Mouse (Mus musculus) lung, adult 2 months (tissue): Measurements from ENCODE around the gene Naa30. TPM values are rescaled to one million over a fixed set of nuclear protein-coding genes. Genes with fewer than 3 reads are reported as not detected.

Source experiments
- DNase-seq: peaks from one replicate; pipeline ENCODE4 v3.0.0; 2022
- H3K4me1 ChIP-seq: fragments of 200-500 bp; 2 replicates; pipeline ENCODE4 v1.6.1; 2011; ENCODE audit warnings: low read length; ENCODE audit not compliant: control insufficient read depth, insufficient read depth
- H3K4me3 ChIP-seq: fragments of 200-500 bp; replicated peaks from 2 replicates; pipeline ENCODE3; 2011; ENCODE audit warnings: low read depth, mild to moderate bottlenecking, control low read depth, low read length; ENCODE audit errors: extremely low read depth
- CTCF ChIP-seq: fragments of 200-500 bp; IDR thresholded peaks from 2 replicates; pipeline ENCODE4 v1.5.1; 2011; ENCODE audit warnings: mild to moderate bottlenecking, low read length, control low read depth; ENCODE audit not compliant: insufficient read depth
- POLR2A ChIP-seq: fragments of 200-500 bp; IDR thresholded peaks from 2 replicates; pipeline ENCODE4 v1.6.1; 2011; ENCODE audit warnings: low read depth, mild to moderate bottlenecking, control low read depth, low read length, borderline replicate concordance; ENCODE audit errors: extremely low read depth
- WGBS: fragments of 180-500 bp; shearing (Covaris S2); methylation state at CpG from one replicate; pipeline ENCODE4 v1.1.7; 2018; 5-methylcytosine and 5-hydroxymethylcytosine counted together
- polyA plus RNA-seq: library from polyadenylated mRNA; depleted of rRNA; stranded (reverse); fragments of >200 nt; gene quantifications from 2 replicates; pipeline ENCODE4 v1.2.3, GENCODE M21; 2012; rRNA removed

Gene Naa30
- 5.0 and 7.5 TPM in 2 replicates for polyA plus RNA-seq

DNA sequence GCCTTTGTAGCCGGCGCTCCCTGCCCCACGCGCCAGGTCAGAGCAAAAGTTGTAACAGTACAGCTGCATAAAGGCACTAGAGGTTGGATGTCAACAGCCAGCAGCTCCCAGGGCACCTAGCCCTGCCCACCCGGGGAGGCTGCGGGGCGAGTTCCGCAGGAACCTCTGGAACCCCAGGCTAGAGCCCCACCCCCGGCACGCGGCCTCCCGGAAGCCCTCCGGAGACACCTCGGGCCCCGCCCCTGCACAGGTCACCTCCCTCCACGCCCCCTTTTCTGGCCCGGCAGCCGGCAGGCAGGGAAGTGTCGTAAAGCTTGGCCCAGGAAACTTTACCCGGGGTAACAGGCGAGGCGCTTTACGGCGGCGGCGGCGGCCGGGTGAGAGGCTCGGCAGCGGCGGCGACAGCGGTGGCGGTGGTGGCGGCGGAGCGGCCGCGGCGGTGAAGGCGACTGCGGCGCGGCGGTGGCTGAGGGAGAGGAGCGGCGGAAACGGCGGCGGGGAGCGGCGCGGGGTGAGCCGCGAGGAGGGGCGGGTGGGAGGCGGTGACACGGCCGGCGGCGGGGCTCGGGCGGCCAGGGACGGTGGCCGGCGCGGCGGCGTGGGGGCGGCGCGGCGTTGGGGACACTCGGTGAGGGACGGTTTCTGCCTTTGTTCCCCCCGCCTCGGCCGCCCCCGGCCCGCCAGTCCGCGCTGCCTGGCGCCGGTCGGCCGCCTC is at the start of gene Naa30:
Gene Naa30, plus strand, starts transcription at position 360 of the 715 bp plus-strand sequence.
- 1% methylated on average over 83 of the region's 86 CpGs for WGBS
- Histone ChIP-seq H3K4me1 (peaks cover 13% of the 10 kb centered on the region), H3K4me3 (peak within 1 kb of the TSS; percentile 90)
- peak; percentile 96 for DNase-seq
- TF ChIP-seq CTCF (no peak), POLR2A (peak; percentile 53; the same call in 1 of the 2 replicates)

DNA sequence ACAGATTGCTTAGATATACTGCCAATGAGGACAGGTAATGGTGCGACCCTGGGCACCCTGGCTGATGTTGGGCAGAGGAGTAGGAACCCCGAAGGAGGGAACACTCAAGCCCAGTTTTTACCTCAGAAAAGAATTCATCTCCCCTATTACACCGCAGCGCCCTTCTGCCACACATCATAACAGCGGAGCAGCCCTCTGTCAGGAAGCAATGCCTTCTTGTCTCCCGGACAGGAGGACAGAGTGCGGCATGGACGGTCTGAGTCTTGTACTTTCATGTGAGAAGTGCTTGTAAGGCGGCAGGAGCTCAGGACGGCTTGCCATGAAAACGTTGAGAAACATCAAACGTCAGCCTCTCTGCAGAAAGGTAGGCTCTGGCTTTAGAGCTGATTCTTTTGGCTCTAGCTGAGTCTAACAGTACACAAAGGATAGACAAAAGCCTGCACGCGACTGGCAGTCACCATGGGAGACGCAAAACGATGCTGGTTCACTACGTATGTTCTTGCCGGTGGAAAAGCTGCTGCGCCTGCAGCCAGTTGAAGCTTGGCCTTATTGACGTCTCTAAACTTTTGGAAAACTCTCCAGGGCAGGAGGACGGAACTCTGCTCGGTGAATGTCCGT is 44.8 kb upstream of the Naa30 start:
- H3K4me1 ChIP-seq, result no peaks in the 10 kb centered on the region
- H3K4me3 ChIP-seq, result no peak overlapping the region
- no peak for DNase-seq
- TF ChIP-seq CTCF (no peak), POLR2A (no peak)
- whole genome bisulfite sequencing, result 80% methylated on average over 23 of the region's 23 CpGs

GRCm38 (mm10) chr14:49128544-49129263 is 43.3 kb upstream of the Naa30 start:
- DNase-seq, result no peak
- Histone ChIP-seq H3K4me1 (no peaks in the 10 kb centered on the region), H3K4me3 (no peak overlapping the region)
- WGBS, result 35% methylated on average over 10 of the region's 10 CpGs
- TF ChIP-seq CTCF, result no peak
- TF ChIP-seq POLR2A, result no peak

DNA sequence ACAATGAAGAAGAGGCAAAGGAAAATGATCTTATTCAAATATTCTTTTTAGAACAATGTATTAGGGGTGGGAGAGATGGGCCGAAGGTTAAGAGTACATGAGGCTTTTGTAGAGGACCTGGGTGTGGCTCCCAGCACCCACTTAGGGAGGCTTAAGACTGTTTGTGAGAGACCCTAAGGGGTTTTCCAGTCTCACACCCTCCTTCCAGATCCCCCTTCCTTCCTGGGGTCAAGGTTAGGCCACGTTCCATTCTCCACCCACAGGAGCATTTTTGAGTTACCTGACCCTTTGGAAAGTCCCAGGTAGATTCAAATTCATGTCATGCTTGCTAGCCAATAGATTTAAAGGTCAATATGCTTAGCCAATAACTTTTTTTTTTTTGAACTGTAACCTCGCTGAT is 39.6 kb upstream of the Naa30 start:
- TF ChIP-seq CTCF (no peak), POLR2A (no peak)
- no peaks in the 10 kb centered on the region for H3K4me1 ChIP-seq
- H3K4me3 ChIP-seq, result no peak overlapping the region
- DNase-seq, result no peak
- 71% methylated on average over 3 of the region's 3 CpGs for WGBS

- no peaks in the 10 kb centered on the region for H3K4me1 ChIP-seq
- 50% methylated on average over 1 of the region's 1 CpGs for WGBS
- no peak for DNase-seq
- no peak overlapping the region for H3K4me3 ChIP-seq
- no peak for TF ChIP-seq POLR2A
- TF ChIP-seq CTCF, result no peak
Measured at GRCm38 (mm10) chr14:49138171-49138570, 33.9 kb upstream of the Naa30 start.

GRCm38 (mm10) chr14:49140756-49141155 is 31.3 kb upstream of the Naa30 start:
- 87% methylated on average over 7 of the region's 7 CpGs for WGBS
- Histone ChIP-seq H3K4me1 (no peaks in the 10 kb centered on the region), H3K4me3 (no peak overlapping the region)
- DNase-seq, result no peak
- no peak for TF ChIP-seq POLR2A
- no peak for TF ChIP-seq CTCF

DNA sequence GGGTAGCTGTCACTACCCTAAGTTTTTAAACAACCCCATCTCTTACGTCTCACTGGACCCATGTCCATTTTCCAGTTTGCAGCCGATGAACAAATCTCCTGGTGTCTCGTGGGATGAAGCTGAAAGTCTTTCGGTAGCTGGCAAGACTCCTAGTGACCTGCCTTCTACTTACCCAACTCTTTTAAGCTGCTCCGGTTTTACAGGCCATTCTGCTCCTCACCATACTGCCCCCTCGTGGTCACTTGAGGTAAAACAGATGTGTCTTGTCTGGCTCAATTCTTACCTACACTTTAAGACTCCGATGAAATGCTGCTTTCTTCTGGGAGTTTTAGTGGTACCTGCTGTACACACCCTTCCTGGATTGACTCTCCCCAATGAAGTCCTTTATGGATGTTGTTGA is 18.2 kb upstream of the Naa30 start:
- WGBS, result 24% methylated on average over 7 of the region's 7 CpGs
- TF ChIP-seq POLR2A, result no peak
- peak; percentile 49; the same call in 1 of the 2 replicates for TF ChIP-seq CTCF

GRCm38 (mm10) chr14:49155572-49155971 is 16.5 kb upstream of the Naa30 start:
- WGBS, result 41% methylated on average over 5 of the region's 5 CpGs
- DNase-seq, result no peak
- Histone ChIP-seq H3K4me3 (no peak overlapping the region), H3K4me1 (no peaks in the 10 kb centered on the region)
- TF ChIP-seq CTCF (no peak), POLR2A (no peak)

More for the DNA sequence above, 18.2 kb upstream of the Naa30 start:
- DNase-seq, result peak; percentile 70
- H3K4me1 ChIP-seq, result no peaks in the 10 kb centered on the region
- no peak overlapping the region for H3K4me3 ChIP-seq

GRCm38 (mm10) chr14:49158143-49158925 is 13.7 kb upstream of the Naa30 start:
- no peaks in the 10 kb centered on the region for H3K4me1 ChIP-seq
- WGBS, result 76% methylated on average over 16 of the region's 16 CpGs
- no peak overlapping the region for H3K4me3 ChIP-seq
- no peak for DNase-seq
- TF ChIP-seq POLR2A (no peak), CTCF (no peak)
